Mouse (Mus musculus) forebrain, embryonic 12.5 days (tissue): Measurements from ENCODE around the gene Olfr1402. TPM values are rescaled to one million over a fixed set of nuclear protein-coding genes. Genes with fewer than 3 reads are reported as not detected.

Experiments
- ATAC-seq: fragments of 200-750 bp; cut with Nextera tagmentation; 2 replicates; pipeline ENCODE4 v1.8.0; 2017; ENCODE audit warnings: moderate TSS enrichment; ENCODE audit not compliant: low FRiP score
- H3K27ac ChIP-seq: fragments of 300-500 bp; sonication (generic); 2 replicates; pipeline ENCODE4 v1.5.1; 2016; ENCODE audit warnings: mild to moderate bottlenecking
- H3K27me3 ChIP-seq: fragments of 300-500 bp; sonication (generic); 2 replicates; pipeline ENCODE4 v1.6.1; 2016; ENCODE audit warnings: mild to moderate bottlenecking
- H3K36me3 ChIP-seq: fragments of 300-500 bp; sonication (generic); replicated peaks from 2 replicates; pipeline ENCODE4 v1.6.1; 2016; ENCODE audit warnings: mild to moderate bottlenecking
- H3K4me1 ChIP-seq: fragments of 300-500 bp; sonication (generic); 2 replicates; pipeline ENCODE4 v1.6.1; 2016
- H3K4me2 ChIP-seq: fragments of 300-500 bp; sonication (generic); 2 replicates; pipeline ENCODE4 v1.6.1; 2016; ENCODE audit warnings: mild to moderate bottlenecking, moderate library complexity
- H3K4me3 ChIP-seq: fragments of 300-500 bp; sonication (generic); replicated peaks from 2 replicates; pipeline ENCODE4 v1.5.1; 2016; ENCODE audit warnings: mild to moderate bottlenecking
- H3K9ac ChIP-seq: fragments of 300-500 bp; sonication (generic); 2 replicates; pipeline ENCODE4 v1.6.1; 2016; ENCODE audit warnings: mild to moderate bottlenecking
- H3K9me3 ChIP-seq: fragments of 300-500 bp; sonication (generic); 2 replicates; pipeline ENCODE4 v1.6.1; 2016
- WGBS: fragments of 180-500 bp; shearing (Covaris S2); methylation state at CpG from one replicate; pipeline ENCODE4 v1.1.7; 2016; 5-methylcytosine and 5-hydroxymethylcytosine counted together
- polyA plus RNA-seq: library from polyadenylated mRNA; unstranded; fragments of >200 nt; fragmentation: Nextera tagmentation; extraction: Ambion mirVana; gene quantifications from 2 replicates; pipeline ENCODE4 v1.2.1, GENCODE M21; 2016

Olfr1402 gene
- polyA plus RNA-seq = not detected in 2 replicates

- Histone ChIP-seq H3K4me2 (no peak within 1 kb of the TSS), H3K27me3 (no peaks in the 10 kb centered on the region), H3K36me3 (no peaks in the 10 kb centered on the region), H3K4me1 (no peaks in the 10 kb centered on the region), H3K4me3 (no peak within 1 kb of the TSS), H3K9ac (no peak within 1 kb of the TSS), H3K27ac (no peak within 1 kb of the TSS), H3K9me3 (no peaks in the 10 kb centered on the region)
- no peak for ATAC-seq
- 72% methylated on average over 1 of the region's 1 CpGs for WGBS
These were observed at the start of gene Olfr1402 for GRCm38 (mm10) chr3:97421920-97422319. Gene Olfr1402 (minus strand): TSS chr3:97422020.

GRCm38 (mm10) chr3:97455286-97455685 lies 33.5 kb upstream of the Olfr1402 start:
- ATAC-seq = no peak
- 84% methylated on average over 4 of the region's 4 CpGs for WGBS
- Histone ChIP-seq H3K9ac (no peak overlapping the region), H3K27ac (no peak overlapping the region), H3K9me3 (no peaks in the 10 kb centered on the region), H3K36me3 (no peaks in the 10 kb centered on the region), H3K27me3 (no peaks in the 10 kb centered on the region), H3K4me2 (no peak overlapping the region), H3K4me1 (no peaks in the 10 kb centered on the region), H3K4me3 (no peak overlapping the region)

- no peaks in the 10 kb centered on the region for H3K36me3 ChIP-seq
- no peaks in the 10 kb centered on the region for H3K27me3 ChIP-seq
- H3K4me2 ChIP-seq = no peak overlapping the region
- H3K9ac ChIP-seq = no peak overlapping the region
- no peak overlapping the region for H3K4me3 ChIP-seq
- ATAC-seq = no peak
- H3K27ac ChIP-seq = no peak overlapping the region
- H3K9me3 ChIP-seq = no peaks in the 10 kb centered on the region
- 94% methylated on average over 2 of the region's 2 CpGs for WGBS
- no peaks in the 10 kb centered on the region for H3K4me1 ChIP-seq
These were observed 16.8 kb upstream of the Olfr1402 start for GRCm38 (mm10) chr3:97438619-97439018.

DNA sequence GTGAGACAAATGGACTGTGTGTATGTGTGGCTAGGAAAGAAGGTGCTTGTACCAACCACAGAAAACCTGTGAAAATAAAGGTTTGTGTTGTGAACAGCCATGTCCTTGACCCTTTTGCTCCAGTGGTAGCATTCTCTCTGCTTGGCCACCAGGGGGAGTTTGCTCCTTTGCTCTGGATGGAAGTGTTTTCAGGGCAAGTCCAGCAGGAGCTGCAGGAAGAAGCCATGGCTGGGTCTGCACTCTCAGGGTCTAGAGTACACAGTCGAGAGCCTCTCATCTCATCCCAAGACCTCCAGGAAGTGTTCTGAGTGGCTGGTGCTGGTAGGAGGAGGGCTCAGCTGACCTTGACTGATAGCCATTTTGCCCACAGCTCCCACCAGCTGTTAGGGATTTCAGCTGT lies 27.5 kb downstream of the Olfr1402 start:
- no peak overlapping the region for H3K4me3 ChIP-seq
- WGBS = 60% methylated on average over 1 of the region's 1 CpGs
- H3K9me3 ChIP-seq = no peaks in the 10 kb centered on the region
- no peaks in the 10 kb centered on the region for H3K4me1 ChIP-seq
- ATAC-seq = no peak
- no peak overlapping the region for H3K27ac ChIP-seq
- no peaks in the 10 kb centered on the region for H3K36me3 ChIP-seq
- no peak overlapping the region for H3K9ac ChIP-seq
- H3K27me3 ChIP-seq = no peaks in the 10 kb centered on the region
- H3K4me2 ChIP-seq = no peak overlapping the region

- Histone ChIP-seq H3K9me3 (no peaks in the 10 kb centered on the region), H3K27me3 (no peaks in the 10 kb centered on the region), H3K4me3 (no peak overlapping the region), H3K27ac (no peak overlapping the region), H3K4me2 (no peak overlapping the region), H3K9ac (no peak overlapping the region), H3K4me1 (no peaks in the 10 kb centered on the region), H3K36me3 (no peaks in the 10 kb centered on the region)
- 74% methylated on average over 5 of the region's 5 CpGs for WGBS
- no peak for ATAC-seq
These were observed 28.7 kb downstream of the Olfr1402 start for GRCm38 (mm10) chr3:97393079-97393478.

GRCm38 (mm10) chr3:97370382-97370781 lies 51.4 kb downstream of the Olfr1402 start:
- Histone ChIP-seq H3K36me3 (no peaks in the 10 kb centered on the region), H3K4me2 (no peak overlapping the region), H3K27ac (no peak overlapping the region), H3K4me1 (peaks cover 3% of the 10 kb centered on the region; the same call in 1 of the 2 replicates), H3K9me3 (no peaks in the 10 kb centered on the region), H3K9ac (no peak overlapping the region), H3K4me3 (no peak overlapping the region), H3K27me3 (no peaks in the 10 kb centered on the region)
- no peak for ATAC-seq

DNA sequence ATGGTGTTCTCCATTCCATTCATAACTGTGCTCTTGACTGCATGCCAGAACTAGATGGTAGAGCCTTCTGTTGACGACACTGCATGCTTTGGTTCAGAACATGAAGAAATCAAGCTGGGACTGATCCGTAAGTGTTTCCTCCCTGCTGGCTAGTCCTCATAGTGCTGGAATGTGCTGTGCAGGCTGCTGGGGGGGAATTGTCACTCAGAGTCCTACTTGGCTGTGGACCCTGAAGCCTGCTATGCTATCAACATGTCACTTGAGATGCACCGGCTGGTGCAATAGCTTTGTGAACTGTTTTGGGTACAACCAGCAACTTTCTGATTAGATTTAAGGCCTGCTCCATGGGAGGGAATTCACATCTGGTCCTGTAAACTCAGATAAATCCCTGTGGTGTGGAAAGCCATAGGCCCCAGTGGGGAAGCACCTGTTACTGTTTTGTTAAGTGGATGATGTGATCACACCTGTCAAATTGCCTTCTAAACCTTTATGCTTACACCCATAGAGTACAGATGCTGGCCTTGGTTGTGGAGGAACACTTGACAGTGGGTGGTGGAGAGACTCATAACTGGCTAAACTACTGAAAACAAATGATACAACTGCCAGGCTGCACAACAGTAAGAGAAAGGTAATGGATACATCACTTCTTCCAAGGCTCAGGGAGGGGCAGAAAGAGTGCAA lies 58.3 kb downstream of the Olfr1402 start:
- 85% methylated on average over 3 of the region's 3 CpGs for WGBS
- no peaks in the 10 kb centered on the region for H3K36me3 ChIP-seq
- H3K4me1 ChIP-seq = peaks cover 1% of the 10 kb centered on the region; the same call in 1 of the 2 replicates
- no peak for ATAC-seq
- no peaks in the 10 kb centered on the region for H3K27me3 ChIP-seq
- H3K9me3 ChIP-seq = no peaks in the 10 kb centered on the region
- H3K27ac ChIP-seq = no peak overlapping the region
- H3K4me2 ChIP-seq = no peak overlapping the region
- no peak overlapping the region for H3K9ac ChIP-seq
- H3K4me3 ChIP-seq = no peak overlapping the region

DNA sequence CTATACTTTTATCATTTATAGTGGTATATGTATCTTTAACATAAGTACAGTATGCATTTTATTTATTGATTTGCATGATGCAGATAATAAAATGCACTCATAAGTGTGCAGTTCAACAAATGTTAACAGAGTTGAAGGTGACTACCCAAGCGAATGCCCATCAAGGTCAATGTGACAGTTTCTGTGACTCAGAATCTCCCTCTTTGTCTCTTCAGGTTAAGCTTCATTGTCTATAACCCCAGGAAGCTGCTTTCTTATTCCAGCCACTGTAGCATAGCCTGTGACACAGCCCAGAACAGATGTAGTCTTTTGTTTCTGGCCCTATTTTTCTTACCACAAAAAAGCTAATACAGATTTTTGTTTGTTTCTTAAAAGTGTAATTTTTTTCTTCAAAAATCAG lies 63.4 kb downstream of the Olfr1402 start:
- Histone ChIP-seq H3K9me3 (no peaks in the 10 kb centered on the region), H3K4me2 (no peak overlapping the region), H3K27ac (no peak overlapping the region), H3K36me3 (no peaks in the 10 kb centered on the region), H3K9ac (no peak overlapping the region), H3K4me3 (no peak overlapping the region), H3K27me3 (no peaks in the 10 kb centered on the region), H3K4me1 (peaks cover 3% of the 10 kb centered on the region; the same call in 1 of the 2 replicates)
- ATAC-seq = no peak
- 59% methylated on average over 1 of the region's 1 CpGs for WGBS

Other genes starting within 250 kb of the Olfr1402 start
- gene Bcl9, start 124.1 kb downstream of the Olfr1402 start, polyA plus RNA-seq = 82.8 and 91.9 TPM in 2 replicates
- gene Chd1l, start 188.2 kb upstream of the Olfr1402 start, polyA plus RNA-seq = 17.2 and 19.3 TPM in 2 replicates
- gene Fmo5, start 206.8 kb upstream of the Olfr1402 start, polyA plus RNA-seq = 0.42 and 0.65 TPM in 2 replicates
- gene Prkab2, start 236.2 kb upstream of the Olfr1402 start, polyA plus RNA-seq = 8.9 and 9.0 TPM in 2 replicates